Mouse (Mus musculus) cerebellum, adult (tissue): ENCODE data around the gene Srpk1.
"Not testable (repeated sequence)": the region's sequence is repeated elsewhere in the genome, so short reads cannot be mapped to it uniquely, and the experiment has no call there.

Experiments
- ATAC-seq: cut with Nextera tagmentation; 2 replicates; pipeline ENCODE4 v1.9.2; 2017; ENCODE audit warnings: mild to moderate bottlenecking, moderate library complexity, mixed read lengths; ENCODE audit not compliant: insufficient number of reproducible peaks, low FRiP score, low TSS enrichment

Srpk1 gene

DNA sequence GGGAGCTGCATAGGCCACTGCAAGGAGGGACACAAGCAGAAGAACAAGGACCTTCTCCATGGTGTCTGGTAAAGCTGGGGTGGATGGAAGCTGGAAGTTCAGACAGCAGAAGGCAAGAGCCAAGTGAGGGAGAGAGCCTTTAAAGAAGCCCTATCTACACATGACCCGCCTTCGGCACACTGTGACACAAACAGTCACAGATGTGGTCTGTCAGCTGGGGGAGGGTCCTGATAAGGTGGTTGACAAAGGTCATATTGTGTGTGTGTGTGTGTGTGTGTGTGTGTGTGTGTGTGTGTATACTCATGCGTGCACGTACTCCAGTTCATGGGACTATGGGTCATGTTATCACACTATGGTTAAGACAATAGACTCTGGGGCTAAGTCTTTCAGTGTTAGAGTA is 61.9 kb downstream of the Srpk1 start, which contains the start of gene Clps:
Clps (minus strand) TSS at position 169 of the 400 bp plus-strand sequence.
- ATAC-seq = no peak

DNA sequence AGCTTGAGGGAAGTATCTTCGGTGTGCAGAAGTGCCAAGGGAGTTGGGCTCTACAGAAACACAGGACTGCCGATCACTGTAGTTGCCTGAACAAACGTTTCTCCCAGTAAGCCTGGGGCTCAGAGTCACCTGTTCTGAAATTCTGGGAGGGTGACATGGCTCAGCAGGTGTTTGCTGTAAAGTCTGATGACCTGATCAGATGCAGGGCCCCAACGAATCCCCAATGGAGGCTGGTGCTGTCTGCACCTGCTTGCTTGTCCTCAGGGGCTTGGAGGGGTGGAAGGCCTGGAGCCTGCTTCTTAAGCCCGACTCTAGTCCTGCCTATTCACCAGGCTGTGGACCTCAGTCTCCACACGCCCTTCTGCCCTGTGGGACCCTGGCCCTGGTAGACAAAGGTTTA is 64.7 kb downstream of the Srpk1 start:
- no peak for ATAC-seq

DNA sequence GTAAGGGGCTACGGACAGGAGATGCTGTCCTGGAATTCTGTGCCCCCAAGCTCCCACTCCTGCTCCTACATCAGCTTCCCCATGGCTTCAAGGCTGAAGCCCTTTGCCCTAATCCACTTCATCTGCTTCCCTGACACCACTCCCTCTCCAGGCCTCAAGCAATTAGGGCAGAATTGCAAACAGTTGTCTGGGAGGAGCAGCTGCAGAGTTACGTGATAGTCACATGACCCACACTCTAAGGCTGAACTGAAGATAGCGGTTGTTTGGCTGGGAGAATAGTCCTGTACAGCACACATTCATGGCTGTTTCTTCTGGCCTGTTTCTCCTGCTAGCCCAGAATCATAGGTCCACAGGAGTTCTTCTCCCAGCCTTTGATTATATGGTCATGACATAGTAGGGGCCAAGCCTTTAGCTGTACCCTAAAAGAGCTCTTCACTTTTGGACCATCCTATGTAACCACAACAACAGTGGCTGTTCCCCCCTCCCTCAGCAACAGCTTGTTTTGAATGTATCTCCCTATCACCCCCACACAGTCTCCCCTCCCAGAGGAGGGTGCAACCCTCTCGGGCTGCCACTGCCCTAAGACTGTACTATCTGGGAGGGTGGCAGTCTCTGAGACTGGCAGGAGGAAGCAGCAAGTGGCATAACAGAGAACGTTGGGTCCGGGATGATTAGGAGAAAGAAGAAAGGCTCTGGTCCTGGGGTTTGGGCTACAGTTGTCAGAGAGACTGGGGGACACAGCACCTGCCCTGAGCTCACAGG is 65.7 kb downstream of the Srpk1 start:
- ATAC-seq = no peak

DNA sequence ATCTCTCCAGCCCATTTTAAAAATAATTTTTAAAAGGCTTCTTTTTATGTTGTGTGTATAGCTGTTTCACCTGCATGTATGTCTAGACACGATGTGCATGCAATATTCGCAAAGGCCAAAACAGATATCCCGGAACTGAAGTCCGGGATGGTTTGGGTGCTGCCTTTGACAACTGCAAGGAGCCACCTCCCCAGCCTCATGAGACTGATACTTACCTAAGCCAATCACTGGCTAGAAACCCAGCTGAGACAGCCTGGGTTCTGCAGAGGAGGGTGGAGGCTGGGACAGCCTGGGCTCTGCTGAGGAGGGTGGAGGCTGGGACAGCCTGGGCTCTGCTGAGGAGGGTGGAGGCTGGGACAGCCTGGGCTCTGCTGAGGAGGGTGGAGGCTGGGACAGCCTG is 68.5 kb downstream of the Srpk1 start:
- ATAC-seq = not testable (repeated sequence)

DNA sequence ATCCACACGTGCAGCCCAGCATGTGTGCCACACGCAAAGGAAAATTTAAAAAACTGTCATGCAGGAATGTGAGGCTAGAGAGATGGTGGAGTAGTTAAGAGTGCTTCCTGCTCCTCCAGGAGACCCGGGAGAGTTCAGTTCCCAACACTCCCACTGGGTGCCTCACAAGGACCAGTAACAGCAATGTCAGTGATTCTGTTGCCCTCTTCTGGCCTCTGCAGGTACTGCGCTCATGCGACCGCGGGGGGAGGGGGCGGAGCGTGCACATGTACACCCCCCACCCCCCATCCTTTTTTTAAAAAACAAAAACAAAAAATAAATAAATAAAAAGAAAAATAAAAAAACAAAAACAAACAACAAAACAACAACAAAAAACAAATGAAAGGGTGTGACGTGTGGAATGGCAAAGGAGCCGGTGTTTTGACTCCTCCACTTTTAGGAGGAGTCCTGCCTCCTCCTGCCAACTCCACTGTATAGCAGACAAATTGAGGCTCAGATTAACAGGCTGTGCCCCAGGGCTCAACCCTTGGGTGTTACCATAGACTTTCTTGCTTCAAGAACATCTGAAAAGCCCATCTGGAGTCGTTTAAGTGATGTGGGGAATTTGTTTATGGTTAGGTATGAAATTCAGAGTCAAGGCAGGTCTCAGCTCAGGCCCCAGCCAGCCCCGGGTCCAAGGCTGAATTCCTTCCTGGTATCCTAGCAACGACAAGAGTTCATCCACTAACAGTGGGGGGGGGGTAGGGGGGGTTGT is 69.3 kb downstream of the Srpk1 start:
- no peak for ATAC-seq

DNA sequence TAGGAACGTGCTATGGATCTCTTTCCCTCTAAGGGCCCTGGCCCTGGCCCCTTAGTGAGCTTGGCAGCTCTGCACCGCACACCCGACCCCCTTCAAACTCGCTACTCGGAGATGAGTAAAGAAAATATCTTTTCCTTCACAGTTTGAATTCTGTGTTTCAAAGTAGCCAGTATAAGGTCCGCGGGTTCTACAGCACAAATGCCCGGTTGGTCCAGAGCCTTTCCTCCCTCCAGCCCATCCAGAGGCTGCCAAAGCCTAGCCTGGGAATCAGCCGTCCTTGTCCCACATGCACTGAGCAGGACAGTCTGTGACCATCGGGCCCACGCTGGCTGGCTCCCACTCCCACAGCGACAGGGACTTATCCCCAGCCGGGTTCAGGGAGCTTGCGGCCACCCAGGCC is 73.4 kb downstream of the Srpk1 start, which contains the start of gene Clpsl2:
Clpsl2 (plus strand) TSS at position 301 of the 400 bp plus-strand sequence.
- no peak for ATAC-seq

DNA sequence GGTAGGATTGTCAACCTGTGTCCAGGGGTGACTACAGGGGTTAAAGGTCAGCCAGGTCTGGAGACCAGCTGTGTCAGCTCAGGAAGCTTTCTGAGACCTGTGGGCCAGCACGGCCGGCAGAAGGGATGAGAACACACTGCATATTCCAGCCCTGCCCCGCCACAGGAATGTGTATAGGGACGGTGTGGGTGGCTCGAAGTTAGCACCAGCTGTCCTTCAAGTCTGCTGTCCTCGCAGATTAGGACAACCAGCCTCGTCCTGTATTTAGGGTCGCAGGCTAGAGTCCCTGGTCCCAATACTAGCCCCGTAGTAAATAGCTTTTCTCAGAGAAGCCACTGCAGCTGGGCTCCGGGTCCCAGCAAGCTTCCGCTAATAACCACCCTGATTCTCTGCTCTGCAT is 74.0 kb downstream of the Srpk1 start:
- no peak for ATAC-seq

DNA sequence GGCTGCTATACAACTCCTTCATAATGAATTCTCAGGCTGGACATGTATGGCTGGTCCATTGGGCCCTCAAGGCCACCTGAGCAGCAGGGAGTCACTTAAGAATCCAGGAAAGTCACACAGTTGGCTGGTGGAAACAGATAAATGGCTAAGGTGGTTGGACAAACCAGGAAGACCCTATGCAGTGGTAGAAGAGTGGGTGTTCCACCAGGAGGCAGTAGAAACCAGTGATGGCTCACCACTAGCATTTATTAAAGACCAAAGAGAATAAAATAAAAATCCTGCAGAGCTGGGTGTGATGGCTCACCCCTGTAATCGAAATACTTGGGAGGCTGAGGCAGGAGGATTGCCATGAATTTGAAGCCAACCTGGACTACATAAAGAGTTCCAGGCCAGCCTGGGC is 75.6 kb downstream of the Srpk1 start:
- no peak for ATAC-seq

DNA sequence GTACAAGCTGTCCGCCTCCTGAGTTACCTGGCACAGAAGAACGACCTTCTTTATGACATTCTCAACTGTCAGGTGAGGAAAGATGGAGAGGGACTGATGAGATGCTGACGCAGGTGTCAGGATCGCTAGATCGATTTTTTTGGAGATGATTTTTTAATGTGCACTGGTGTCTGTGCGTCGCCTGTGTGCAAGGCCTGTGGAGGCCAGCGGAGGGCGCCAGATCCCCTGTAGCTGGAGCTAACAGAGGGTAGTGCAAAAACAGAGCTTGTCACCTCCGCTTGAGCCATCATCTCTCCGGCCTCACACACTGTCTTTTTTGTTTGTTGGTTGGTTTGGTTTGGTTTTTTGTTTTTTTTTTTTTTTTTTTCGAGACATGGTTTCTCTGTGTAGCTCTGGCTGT is 84.6 kb downstream of the Srpk1 start:
- ATAC-seq = no peak
